Comparison of ENCODE assay signal across 15 mouse cellular contexts in genomic region chr3:68762988-68763387, GRCm38 (mm10).
"Had no signal": no experiment of that assay in that cellular context is flagged by ENCODE, and none has a peak within 500 bp of the region (broad histone marks: within the 10 kb centered on the region; RNA-seq: fewer than 3 reads in every experiment).

No protein-coding gene starts in this region.

- H3K9me3 ChIP-seq: liver, embryonic 13.5 days; neural tube, embryonic 12.5 days had no signal

- H3K27me3 ChIP-seq: liver, embryonic 13.5 days; neural tube, embryonic 12.5 days had no signal

- H3K4me2 ChIP-seq: liver, embryonic 13.5 days; midbrain, embryonic 11.5 days; neural tube, embryonic 12.5 days had no signal

- H3K36me3 ChIP-seq: liver, embryonic 13.5 days; neural tube, embryonic 12.5 days had no signal

- H3K9ac ChIP-seq: liver, embryonic 13.5 days; neural tube, embryonic 12.5 days had no signal

- DNase-seq: kidney, adult 8-10 months; kidney, postnatal 14 days; kidney, postnatal 4 days; layer of hippocampus, adult 9-11 months; liver, embryonic 13.5 days; lung, adult 2 months; lung, postnatal 14 days; lung, postnatal 4 days; midbrain, embryonic 14.5 days; right cerebral cortex, adult 18-20 months; right cerebral cortex, postnatal 14 days; right cerebral cortex, postnatal 4 days; thymus, postnatal 25 days had no signal

- H3K27ac ChIP-seq: liver, embryonic 13.5 days; neural tube, embryonic 12.5 days had no signal

- H3K4me3 ChIP-seq: liver, embryonic 13.5 days; neural tube, embryonic 12.5 days had no signal
